Mouse (Mus musculus) intestine, embryonic 15.5 days (tissue): Measurements from ENCODE around the gene Acat1. TPM values are rescaled to one million over a fixed set of nuclear protein-coding genes. Genes with fewer than 3 reads are reported as not detected.

Experiments used
- ATAC-seq: fragments of 200-750 bp; cut with Nextera tagmentation; 2 replicates; pipeline ENCODE4 v1.8.0; 2017; ENCODE audit warnings: moderate TSS enrichment, moderate library complexity
- H3K27ac ChIP-seq: fragments of 300-500 bp; sonication (generic); 2 replicates; pipeline ENCODE4 v1.5.1; 2015; ENCODE audit warnings: mild to moderate bottlenecking, inconsistent platforms
- H3K27me3 ChIP-seq: fragments of 300-500 bp; sonication (generic); replicated peaks from 2 replicates; pipeline ENCODE4 v1.6.1; 2015; ENCODE audit warnings: inconsistent platforms
- H3K36me3 ChIP-seq: fragments of 300-500 bp; sonication (generic); 2 replicates; pipeline ENCODE4 v1.6.1; 2015; ENCODE audit warnings: inconsistent platforms
- H3K4me1 ChIP-seq: fragments of 300-500 bp; sonication (generic); replicated peaks from 2 replicates; pipeline ENCODE4 v1.6.1; 2015; ENCODE audit warnings: inconsistent platforms
- H3K4me2 ChIP-seq: fragments of 300-500 bp; sonication (generic); replicated peaks from 2 replicates; pipeline ENCODE4 v1.6.1; 2015; ENCODE audit warnings: mild to moderate bottlenecking, inconsistent platforms
- H3K4me3 ChIP-seq: fragments of 300-500 bp; sonication (generic); replicated peaks from 2 replicates; pipeline ENCODE4 v1.5.1; 2015; ENCODE audit warnings: inconsistent platforms
- H3K9ac ChIP-seq: fragments of 300-500 bp; sonication (generic); 2 replicates; pipeline ENCODE4 v1.6.1; 2015; ENCODE audit warnings: inconsistent platforms
- H3K9me3 ChIP-seq: fragments of 300-500 bp; sonication (generic); 2 replicates; pipeline ENCODE4 v1.6.1; 2016; ENCODE audit warnings: inconsistent platforms
- WGBS: fragments of 180-500 bp; shearing (Covaris S2); methylation state at CpG from one replicate; pipeline ENCODE4 v1.1.7; 2015; 5-methylcytosine and 5-hydroxymethylcytosine counted together
- polyA plus RNA-seq: library from polyadenylated mRNA; unstranded; fragments of >200 nt; fragmentation: Nextera tagmentation; extraction: Ambion mirVana; gene quantifications from 2 replicates; pipeline ENCODE4 v1.2.1, GENCODE M21; 2015

Gene Acat1
- polyA plus RNA-seq: 139 and 153 TPM in 2 replicates

DNA sequence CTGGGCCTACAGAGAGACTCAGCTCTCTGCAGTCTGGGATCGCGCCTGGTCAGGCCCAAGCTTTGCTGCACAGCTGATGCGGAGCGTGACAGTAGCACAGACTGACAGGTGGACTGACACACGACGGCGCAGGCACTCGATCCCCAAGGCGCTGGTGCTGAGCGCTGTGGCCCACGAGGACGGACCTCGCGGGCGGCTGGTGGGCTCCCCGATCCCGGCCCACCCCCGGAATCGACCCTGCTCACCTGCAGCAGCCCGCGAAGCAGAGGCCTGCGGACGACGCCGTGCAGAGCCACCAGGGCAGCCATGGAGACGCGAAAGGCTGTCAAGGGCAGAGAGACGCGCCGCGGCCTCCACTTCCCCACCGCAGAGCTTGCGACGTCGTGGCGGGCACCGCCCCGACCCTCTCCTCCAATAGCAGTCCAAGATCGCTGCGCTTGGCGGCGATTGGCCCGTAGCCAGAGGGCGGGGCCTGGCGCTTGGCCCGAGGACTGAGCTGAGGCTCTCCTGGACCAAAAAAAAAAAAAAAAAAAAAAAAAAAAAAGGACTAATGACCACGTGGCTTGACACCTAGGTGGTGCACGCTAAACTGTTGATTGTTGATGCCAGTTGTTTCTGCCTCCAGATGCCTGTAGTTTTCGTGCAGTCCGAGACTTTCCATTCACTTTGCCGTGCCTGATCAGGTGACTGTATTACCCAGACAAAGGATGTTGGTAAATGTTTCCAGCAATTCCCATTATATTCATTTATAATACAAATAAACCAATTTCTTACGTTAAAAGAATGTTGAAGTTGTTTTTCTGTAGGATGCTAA is at the start of gene Acat1:
Acat1 (minus strand) TSS at position 415 of the 814 bp plus-strand sequence.
- no peaks in the 10 kb centered on the region; the same call in 1 of the 2 replicates for H3K4me1 ChIP-seq

DNA sequence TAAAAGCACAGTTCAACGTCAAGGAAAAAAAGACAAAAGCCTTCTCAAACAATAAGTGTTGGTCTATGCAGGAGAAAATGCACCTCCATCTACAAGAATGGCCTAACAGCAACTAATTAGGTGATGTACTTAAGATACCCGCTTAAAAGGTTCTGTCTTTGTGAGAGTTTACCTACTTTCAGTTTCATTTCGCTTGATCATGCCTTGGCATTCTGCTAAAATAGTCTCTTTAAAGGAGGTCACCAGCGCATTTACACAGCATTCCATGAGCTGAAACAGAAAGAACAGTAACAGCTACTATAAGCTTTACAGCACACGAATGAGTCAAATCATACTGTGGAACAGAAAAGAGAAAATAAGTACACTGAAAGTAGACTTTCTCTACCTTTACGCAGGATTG is 24.6 kb upstream of the Acat1 start:
- no peak for ATAC-seq
- H3K4me3 ChIP-seq: no peak overlapping the region
- no peaks in the 10 kb centered on the region for H3K9me3 ChIP-seq
- WGBS: 93% methylated on average over 6 of the region's 6 CpGs
- H3K4me2 ChIP-seq: no peak overlapping the region
- no peaks in the 10 kb centered on the region for H3K27me3 ChIP-seq
- peaks cover 8% of the 10 kb centered on the region; the same call in 1 of the 2 replicates for H3K36me3 ChIP-seq
- no peaks in the 10 kb centered on the region for H3K4me1 ChIP-seq
- no peak overlapping the region for H3K9ac ChIP-seq
- no peak overlapping the region for H3K27ac ChIP-seq

More for the DNA sequence above, at the start of gene Acat1:
- Histone ChIP-seq H3K9ac (peak within 1 kb of the TSS; percentile 88), H3K4me3 (peak within 1 kb of the TSS; percentile 81), H3K4me2 (peak within 1 kb of the TSS; percentile 82), H3K36me3 (no peaks in the 10 kb centered on the region), H3K27ac (peak within 1 kb of the TSS; percentile 70), H3K9me3 (no peaks in the 10 kb centered on the region), H3K27me3 (no peaks in the 10 kb centered on the region)
- WGBS: 4% methylated on average over 52 of the region's 52 CpGs
- ATAC-seq: peak; percentile 99

GRCm38 (mm10) chr9:53615246-53615645 is 5.1 kb upstream of the Acat1 start:
- H3K9me3 ChIP-seq: no peaks in the 10 kb centered on the region
- ATAC-seq: no peak
- H3K9ac ChIP-seq: no peak overlapping the region
- WGBS: 64% methylated on average over 8 of the region's 8 CpGs
- peaks cover 6% of the 10 kb centered on the region; the same call in 1 of the 2 replicates for H3K36me3 ChIP-seq
- no peak overlapping the region for H3K4me2 ChIP-seq
- H3K4me1 ChIP-seq: no peaks in the 10 kb centered on the region
- H3K27ac ChIP-seq: no peak overlapping the region
- H3K27me3 ChIP-seq: no peaks in the 10 kb centered on the region
- no peak overlapping the region for H3K4me3 ChIP-seq

DNA sequence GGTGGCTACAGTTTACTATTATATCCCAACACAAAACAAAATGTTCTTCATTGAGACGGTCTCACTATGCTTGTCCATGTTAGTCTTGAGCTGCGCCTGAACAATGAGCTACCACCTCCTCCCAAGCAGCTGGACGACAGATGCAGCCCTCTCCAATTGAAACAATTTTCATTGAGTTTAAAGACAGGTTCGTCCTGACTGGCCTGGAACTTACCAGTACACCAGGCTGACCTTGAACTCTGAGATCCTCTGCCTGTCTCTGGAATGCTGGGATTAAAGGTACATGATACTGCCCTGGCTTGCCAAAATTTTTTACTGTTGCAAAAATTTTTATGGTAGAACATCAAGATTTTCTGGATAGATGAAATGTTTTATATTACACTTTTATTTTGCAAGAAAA is 4.1 kb upstream of the Acat1 start:
- Histone ChIP-seq H3K9ac (no peak overlapping the region), H3K4me1 (no peaks in the 10 kb centered on the region; the same call in 1 of the 2 replicates), H3K36me3 (0 out of 2 replicates have a peak, but pooled peaks cover 6% of the 10 kb centered on the region), H3K27ac (no peak overlapping the region), H3K4me2 (no peak overlapping the region), H3K27me3 (no peaks in the 10 kb centered on the region), H3K4me3 (no peak overlapping the region), H3K9me3 (no peaks in the 10 kb centered on the region)
- 74% methylated on average over 4 of the region's 4 CpGs for WGBS
- ATAC-seq: no peak

- Histone ChIP-seq H3K9me3 (no peaks in the 10 kb centered on the region), H3K36me3 (no peaks in the 10 kb centered on the region), H3K4me1 (no peaks in the 10 kb centered on the region; the same call in 1 of the 2 replicates), H3K27ac (peak overlapping the region; percentile 70), H3K9ac (peak overlapping the region; percentile 88), H3K4me2 (peak overlapping the region; percentile 82), H3K4me3 (peak overlapping the region; percentile 81), H3K27me3 (no peaks in the 10 kb centered on the region)
- WGBS: 57% methylated on average over 12 of the region's 12 CpGs
- ATAC-seq: peak; percentile 8; the same call in 1 of the 2 replicates
These were observed 745 bp downstream of the Acat1 start for GRCm38 (mm10) chr9:53609306-53609967.

GRCm38 (mm10) chr9:53607816-53608215 is 2.4 kb downstream of the Acat1 start:
- ATAC-seq: no peak
- H3K36me3 ChIP-seq: no peaks in the 10 kb centered on the region
- H3K9ac ChIP-seq: no peak overlapping the region
- H3K27me3 ChIP-seq: no peaks in the 10 kb centered on the region
- 91% methylated on average over 4 of the region's 4 CpGs for WGBS
- H3K4me2 ChIP-seq: no peak overlapping the region
- H3K4me1 ChIP-seq: peaks cover 5% of the 10 kb centered on the region
- H3K27ac ChIP-seq: no peak overlapping the region
- H3K9me3 ChIP-seq: no peaks in the 10 kb centered on the region
- no peak overlapping the region for H3K4me3 ChIP-seq

- Histone ChIP-seq H3K4me2 (no peak overlapping the region), H3K9me3 (no peaks in the 10 kb centered on the region), H3K4me1 (peaks cover 5% of the 10 kb centered on the region), H3K9ac (no peak overlapping the region), H3K4me3 (no peak overlapping the region), H3K27ac (no peak overlapping the region), H3K27me3 (no peaks in the 10 kb centered on the region), H3K36me3 (no peaks in the 10 kb centered on the region)
- ATAC-seq: no peak
- WGBS: 94% methylated on average over 3 of the region's 3 CpGs
These were observed 3.0 kb downstream of the Acat1 start for GRCm38 (mm10) chr9:53607192-53607591.

DNA sequence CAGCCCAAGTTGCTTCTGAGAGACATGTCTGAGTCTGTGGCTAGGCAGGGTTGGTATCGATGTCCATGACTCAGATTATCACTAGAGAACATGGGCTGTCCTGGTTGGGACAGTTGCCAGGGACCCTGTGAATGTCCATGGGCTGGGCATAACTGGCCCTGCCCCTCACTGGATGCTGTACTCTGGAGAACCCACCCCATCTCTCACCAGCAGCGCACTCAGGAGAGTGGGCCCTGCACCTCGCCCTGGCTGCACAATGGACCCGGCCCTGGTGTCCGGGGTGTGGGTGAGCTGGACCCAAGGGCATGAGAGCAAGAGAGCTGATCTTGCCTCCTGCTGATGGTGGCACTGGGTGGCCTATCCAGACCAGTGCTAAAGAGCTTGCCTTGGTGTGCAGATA is 5.2 kb downstream of the Acat1 start:
- Histone ChIP-seq H3K4me1 (peaks cover 5% of the 10 kb centered on the region), H3K4me3 (no peak overlapping the region), H3K36me3 (no peaks in the 10 kb centered on the region), H3K4me2 (no peak overlapping the region), H3K27me3 (no peaks in the 10 kb centered on the region), H3K9ac (no peak overlapping the region), H3K9me3 (no peaks in the 10 kb centered on the region), H3K27ac (no peak overlapping the region)
- no peak for ATAC-seq
- WGBS: 94% methylated on average over 5 of the region's 5 CpGs

GRCm38 (mm10) chr9:53603849-53604248 is 6.3 kb downstream of the Acat1 start:
- Histone ChIP-seq H3K4me3 (no peak overlapping the region), H3K9ac (no peak overlapping the region), H3K9me3 (no peaks in the 10 kb centered on the region), H3K4me2 (no peak overlapping the region), H3K27ac (peak overlapping the region; percentile 37; the same call in 1 of the 2 replicates), H3K27me3 (no peaks in the 10 kb centered on the region), H3K36me3 (no peaks in the 10 kb centered on the region), H3K4me1 (peaks cover 5% of the 10 kb centered on the region; the same call in 1 of the 2 replicates)
- peak; percentile 65 for ATAC-seq
- WGBS: 56% methylated on average over 3 of the region's 3 CpGs

GRCm38 (mm10) chr9:53603384-53603783 is 6.8 kb downstream of the Acat1 start:
- Histone ChIP-seq H3K4me3 (no peak overlapping the region), H3K9ac (no peak overlapping the region), H3K27ac (peak overlapping the region; percentile 37; the same call in 1 of the 2 replicates), H3K27me3 (no peaks in the 10 kb centered on the region), H3K9me3 (no peaks in the 10 kb centered on the region), H3K4me2 (no peak overlapping the region), H3K36me3 (no peaks in the 10 kb centered on the region), H3K4me1 (peaks cover 5% of the 10 kb centered on the region; the same call in 1 of the 2 replicates)
- WGBS: 64% methylated on average over 1 of the region's 1 CpGs
- peak; percentile 35 for ATAC-seq

DNA sequence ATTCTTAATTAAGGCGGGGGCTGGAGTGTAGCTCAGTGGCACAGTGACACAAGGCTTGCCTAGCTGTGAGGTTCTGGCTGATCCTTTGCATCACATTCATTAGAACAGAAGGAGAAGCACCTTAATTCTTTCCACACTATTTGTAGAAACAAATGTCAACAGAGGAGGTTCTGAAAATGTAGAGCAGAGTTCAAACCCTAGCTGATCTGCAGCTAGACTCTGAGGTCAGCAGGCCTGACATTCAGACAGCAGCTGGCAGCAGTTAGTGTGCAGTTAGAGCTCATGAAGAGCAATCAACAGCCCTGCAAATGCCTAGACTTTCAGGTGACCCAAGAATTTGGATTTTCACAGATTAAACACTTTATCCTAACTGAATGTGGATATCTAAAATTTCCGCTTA is 8.6 kb downstream of the Acat1 start:
- Histone ChIP-seq H3K36me3 (no peaks in the 10 kb centered on the region; the same call in 1 of the 2 replicates), H3K9ac (no peak overlapping the region), H3K4me2 (no peak overlapping the region), H3K27me3 (no peaks in the 10 kb centered on the region), H3K27ac (no peak overlapping the region), H3K4me1 (peaks cover 5% of the 10 kb centered on the region; the same call in 1 of the 2 replicates), H3K4me3 (no peak overlapping the region), H3K9me3 (no peaks in the 10 kb centered on the region)
- 75% methylated on average over 2 of the region's 2 CpGs for WGBS
- no peak for ATAC-seq

GRCm38 (mm10) chr9:53598631-53599030 is 11.6 kb downstream of the Acat1 start:
- 82% methylated on average over 6 of the region's 6 CpGs for WGBS
- H3K36me3 ChIP-seq: peaks cover 4% of the 10 kb centered on the region; the same call in 1 of the 2 replicates
- H3K27ac ChIP-seq: no peak overlapping the region
- H3K27me3 ChIP-seq: no peaks in the 10 kb centered on the region
- no peak for ATAC-seq
- no peak overlapping the region for H3K4me3 ChIP-seq
- no peak overlapping the region for H3K9ac ChIP-seq
- no peak overlapping the region for H3K4me2 ChIP-seq
- peaks cover 3% of the 10 kb centered on the region; the same call in 1 of the 2 replicates for H3K4me1 ChIP-seq
- H3K9me3 ChIP-seq: no peaks in the 10 kb centered on the region; the same call in 1 of the 2 replicates
